Mouse (Mus musculus) left cerebral cortex, postnatal 14 days (tissue): ENCODE results near the gene Bpifb9b. TPM values are rescaled to one million over a fixed set of nuclear protein-coding genes. Genes with fewer than 3 reads are reported as not detected.
"Not testable (repeated sequence)": the region's sequence is repeated elsewhere in the genome, so short reads cannot be mapped to it uniquely, and the experiment has no call there.

ENCODE experiments used
- DNase-seq, 2 experiments: peaks; one replicate each; pipeline ENCODE4 v3.0.0; 2021 to 2022; ENCODE audit warnings: low spot score in 2 of 2, mixed read lengths in 1 of 2
- intact Hi-C: fragments of 180-260 bp; cut with DNase I; formaldehyde crosslinking; loops from one replicate; pipeline ENCODE4 v1.15.1; 2025
- long read RNA-seq, 2 experiments: library from polyadenylated mRNA; stranded (forward); transcript quantifications; one replicate each; pipeline ENCODE4 v2.0.0; 2021
- total RNA-seq, 2 experiments: library from RNA; stranded (reverse); gene quantifications; 2 replicates each; pipeline ENCODE4 v1.2.3; 2021

The Bpifb9b gene
- not detected for total RNA-seq
- long read RNA-seq, experiment 1, result 0 reads
- long read RNA-seq, experiment 2, result 0 reads

- DNase-seq, result not testable (repeated sequence)
- intact Hi-C loops, result loop anchor here (2.0 kb wide), 1 partner anchor 48 kb away; no protein-coding TSS in a partner anchor
These were observed at the start of gene Bpifb9b for GRCm38 (mm10) chr2:154306927-154307326. Gene Bpifb9b, plus strand, starts transcription at chr2:154307227.

- DNase-seq, intact Hi-C loops: not testable (repeated sequence)
These were observed 49.5 kb upstream of the Bpifb9b start, which contains the start of gene Bpifb9a for GRCm38 (mm10) chr2:154257554-154257953. Gene Bpifb9a, plus strand, starts transcription at chr2:154257854.

GRCm38 (mm10) chr2:154264397-154264796 is 42.6 kb upstream of the Bpifb9b start:
- intact Hi-C loops, DNase-seq: not testable (repeated sequence)

- intact Hi-C loops, result loop anchor here (5.0 kb wide), 1 partner anchor 80 kb away; no protein-coding TSS in a partner anchor
- not testable (repeated sequence) for DNase-seq
These were observed 15.2 kb upstream of the Bpifb9b start for GRCm38 (mm10) chr2:154291866-154292265.

GRCm38 (mm10) chr2:154292833-154293232 is 14.2 kb upstream of the Bpifb9b start:
- intact Hi-C loops, result loop anchor here (5.0 kb wide), 1 partner anchor 81 kb away; no protein-coding TSS in a partner anchor
- no peak for DNase-seq

GRCm38 (mm10) chr2:154294746-154295145 is 12.3 kb upstream of the Bpifb9b start:
- intact Hi-C loops, result loop anchor here (5.0 kb wide), 1 partner anchor 82 kb away; no protein-coding TSS in a partner anchor
- DNase-seq, result peak; percentile 19 to 53

- DNase-seq, result peak; percentile 36 to 64
- intact Hi-C loops, result no loop called here
These were observed 6.5 kb upstream of the Bpifb9b start for GRCm38 (mm10) chr2:154300496-154300895.

- no peak for DNase-seq
- intact Hi-C loops, result no loop called here
These were observed 5.3 kb upstream of the Bpifb9b start for GRCm38 (mm10) chr2:154301763-154302162.

- intact Hi-C loops, DNase-seq: not testable (repeated sequence)
These were observed 2.4 kb upstream of the Bpifb9b start for GRCm38 (mm10) chr2:154304604-154305003.

- intact Hi-C loops, DNase-seq: not testable (repeated sequence)
These were observed 6.7 kb downstream of the Bpifb9b start for GRCm38 (mm10) chr2:154313771-154314170.

- no peak for DNase-seq
- intact Hi-C loops, result no loop called here
These were observed 19.8 kb downstream of the Bpifb9b start for GRCm38 (mm10) chr2:154326852-154327251.

GRCm38 (mm10) chr2:154335572-154335971 is 28.5 kb downstream of the Bpifb9b start:
- no peak for DNase-seq
- intact Hi-C loops, result no loop called here

- intact Hi-C loops, result no loop called here
These were observed 31.1 kb downstream of the Bpifb9b start for GRCm38 (mm10) chr2:154338161-154338560.

GRCm38 (mm10) chr2:154339356-154339755 is 32.3 kb downstream of the Bpifb9b start:
- no peak for DNase-seq

More at GRCm38 (mm10) chr2:154338161-154338560, 31.1 kb downstream of the Bpifb9b start:
- DNase-seq, result no peak

GRCm38 (mm10) chr2:154348152-154348551 is 41.1 kb downstream of the Bpifb9b start:
- intact Hi-C loops, result no loop called here
- DNase-seq, result no peak

More at GRCm38 (mm10) chr2:154339356-154339755, 32.3 kb downstream of the Bpifb9b start:
- intact Hi-C loops, result no loop called here

GRCm38 (mm10) chr2:154354000-154354425 is 47.0 kb downstream of the Bpifb9b start:
- intact Hi-C loops, result not testable (repeated sequence)

GRCm38 (mm10) chr2:154367510-154367909 is 60.5 kb downstream of the Bpifb9b start:
- intact Hi-C loops, result no loop called here
- no peak for DNase-seq

More at GRCm38 (mm10) chr2:154354000-154354425, 47.0 kb downstream of the Bpifb9b start:
- not testable (repeated sequence) for DNase-seq
